ENCODE assay signal across 15 mouse cellular contexts in the genomic region with DNA sequence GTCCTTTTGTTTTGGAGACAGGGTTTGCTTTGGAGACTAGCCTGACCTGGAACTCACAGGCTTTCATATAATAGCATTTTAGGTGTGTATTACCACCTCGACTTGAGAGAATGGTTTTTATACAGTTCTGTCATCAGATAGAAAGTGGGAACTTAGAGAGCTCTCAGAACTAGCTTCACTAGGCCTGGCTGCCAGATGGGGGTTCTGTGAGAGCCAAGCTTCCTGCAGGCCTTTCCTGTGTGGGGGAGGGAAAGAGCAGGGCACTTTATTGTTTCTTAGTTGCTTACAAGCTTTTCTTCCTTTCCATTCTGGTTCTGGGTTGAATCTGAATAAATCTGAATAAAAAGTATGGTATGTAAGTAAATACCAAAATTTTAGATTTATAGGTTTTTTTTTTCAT. TPM values are rescaled to one million over a fixed set of nuclear protein-coding genes. Genes with fewer than 3 reads are reported as not detected.
DNase-seq lines count a peak whose midpoint lies in the region; ATAC-seq and TF ChIP-seq lines count a peak whose summit lies in the region.
"Had no signal": no experiment of that assay in that cellular context is flagged by ENCODE, and none has a peak within 500 bp of the region (broad histone marks: within the 10 kb centered on the region; RNA-seq: fewer than 3 reads in every experiment).

No protein-coding gene starts in this region.

- H3K4me3 ChIP-seq in kidney, adult 2 months (ENCODE audit: insufficient read depth, low read depth, low read length), result no peak overlapping the region
- H3K4me3 ChIP-seq in embryonic facial prominence, embryonic 11.5 days (ENCODE audit: low read depth, low read length), result no peak overlapping the region
- H3K4me3 ChIP-seq in limb, embryonic 11.5 days (ENCODE audit: low read depth, low read length), result no peak overlapping the region
- no peak overlapping the region for H3K4me3 ChIP-seq in intestine, embryonic 15.5 days (replicated peaks)
- no peak overlapping the region for H3K4me3 ChIP-seq in neural tube, embryonic 15.5 days (replicated peaks)
- H3K4me3 ChIP-seq: myocyte had no signal

- H3K4me2 ChIP-seq in embryonic facial prominence, embryonic 11.5 days (ENCODE audit: low read depth, low read length), result no peak overlapping the region
- no peak overlapping the region for H3K4me2 ChIP-seq in limb, embryonic 11.5 days (ENCODE audit: low read depth, severe bottlenecking)
- no peak overlapping the region for H3K4me2 ChIP-seq in intestine, embryonic 15.5 days (replicated peaks)
- no peak overlapping the region for H3K4me2 ChIP-seq in neural tube, embryonic 15.5 days

- peaks cover 10% of the 10 kb centered on the region for H3K4me1 ChIP-seq in kidney, adult 2 months (ENCODE audit: control insufficient read depth, insufficient read depth, low read length)
- H3K4me1 ChIP-seq in embryonic facial prominence, embryonic 11.5 days (ENCODE audit: control insufficient read depth, insufficient read depth, low read length), result no peaks in the 10 kb centered on the region
- H3K4me1 ChIP-seq in limb, embryonic 11.5 days (ENCODE audit: control insufficient read depth, insufficient read depth, low read length), result peaks cover 8% of the 10 kb centered on the region; the same call in 1 of the 2 replicates
- no peaks in the 10 kb centered on the region for H3K4me1 ChIP-seq in intestine, embryonic 15.5 days (replicated peaks)
- H3K4me1 ChIP-seq in neural tube, embryonic 15.5 days, result no peaks in the 10 kb centered on the region

- peak; percentile 24 for DNase-seq in kidney, adult 2 months
- DNase-seq in kidney, adult 9 months, result no peak
- peak; percentile 38 for DNase-seq in lung, postnatal 10 days
- no peak for DNase-seq in lung, postnatal 25 days (ENCODE audit: low spot score)
- peak; percentile 33 for DNase-seq in embryonic facial prominence, embryonic 11.5 days (ENCODE audit: low spot score)
- peak; percentile 66 for DNase-seq in limb, embryonic 11.5 days (ENCODE audit: low spot score)
- DNase-seq: adrenal gland, adult 2 months; cerebellum, postnatal 14 days; forebrain, postnatal 0 days had no signal

- peaks cover 2% of the 10 kb centered on the region; the same call in 1 of the 2 replicates for H3K36me3 ChIP-seq in kidney, adult 2 months (ENCODE audit: control insufficient read depth, insufficient read depth, low read length)
- no peaks in the 10 kb centered on the region for H3K36me3 ChIP-seq in embryonic facial prominence, embryonic 11.5 days (replicated peaks; ENCODE audit: control insufficient read depth, insufficient read depth, low read depth, low read length)
- no peaks in the 10 kb centered on the region for H3K36me3 ChIP-seq in limb, embryonic 11.5 days (ENCODE audit: control insufficient read depth, insufficient read depth, low read length)
- no peaks in the 10 kb centered on the region for H3K36me3 ChIP-seq in intestine, embryonic 15.5 days
- peaks cover 6% of the 10 kb centered on the region; the same call in 1 of the 2 replicates for H3K36me3 ChIP-seq in neural tube, embryonic 15.5 days

- WGBS in kidney, adult 2 months, result 66% methylated on average over 1 of the region's 1 CpGs
- WGBS in embryonic facial prominence, embryonic 11.5 days, result 46% methylated on average over 1 of the region's 1 CpGs
- 30% methylated on average over 1 of the region's 1 CpGs for WGBS in limb, embryonic 11.5 days
- WGBS in intestine, embryonic 15.5 days, result 65% methylated on average over 1 of the region's 1 CpGs
- 88% methylated on average over 1 of the region's 1 CpGs for WGBS in neural tube, embryonic 15.5 days

- H3K9ac ChIP-seq in embryonic facial prominence, embryonic 11.5 days (replicated peaks; ENCODE audit: low read length), result no peak overlapping the region
- H3K9ac ChIP-seq in limb, embryonic 11.5 days (ENCODE audit: low read length), result no peak overlapping the region
- H3K9ac ChIP-seq in intestine, embryonic 15.5 days, result no peak overlapping the region
- H3K9ac ChIP-seq in neural tube, embryonic 15.5 days (replicated peaks), result no peak overlapping the region
- H3K9ac ChIP-seq: forebrain, postnatal 0 days; liver, embryonic 14.5 days had no signal

- H3K27ac ChIP-seq in kidney, adult 2 months (ENCODE audit: insufficient read depth, low read depth, low read length), result no peak overlapping the region
- H3K27ac ChIP-seq in embryonic facial prominence, embryonic 11.5 days (replicated peaks; ENCODE audit: low read depth, low read length), result no peak overlapping the region
- H3K27ac ChIP-seq in limb, embryonic 11.5 days (replicated peaks; ENCODE audit: low read depth, low read length), result peak overlapping the region; percentile 52
- H3K27ac ChIP-seq in intestine, embryonic 15.5 days, result no peak overlapping the region
- no peak overlapping the region for H3K27ac ChIP-seq in neural tube, embryonic 15.5 days (replicated peaks)
- H3K27ac ChIP-seq: liver, embryonic 14.5 days had no signal

- H3K27me3 ChIP-seq in kidney, adult 2 months (replicated peaks; ENCODE audit: control insufficient read depth, insufficient read depth, low read length), result no peaks in the 10 kb centered on the region
- no peaks in the 10 kb centered on the region for H3K27me3 ChIP-seq in embryonic facial prominence, embryonic 11.5 days (ENCODE audit: control insufficient read depth, insufficient read depth, low read length)
- no peaks in the 10 kb centered on the region for H3K27me3 ChIP-seq in limb, embryonic 11.5 days (ENCODE audit: control insufficient read depth, insufficient read depth, low read length)
- no peaks in the 10 kb centered on the region for H3K27me3 ChIP-seq in intestine, embryonic 15.5 days (replicated peaks)
- no peaks in the 10 kb centered on the region for H3K27me3 ChIP-seq in neural tube, embryonic 15.5 days (replicated peaks)
- H3K27me3 ChIP-seq: Patski had no signal

- no peak for TF ChIP-seq POLR2A in kidney, adult 2 months (IDR thresholded peaks at IDR 0.05; ENCODE audit: low read depth, low read length)

- H3K9me3 ChIP-seq in embryonic facial prominence, embryonic 11.5 days (replicated peaks; ENCODE audit: control insufficient read depth, low read length), result no peaks in the 10 kb centered on the region
- no peaks in the 10 kb centered on the region for H3K9me3 ChIP-seq in limb, embryonic 11.5 days (ENCODE audit: control insufficient read depth, low read length)
- no peaks in the 10 kb centered on the region for H3K9me3 ChIP-seq in intestine, embryonic 15.5 days
- H3K9me3 ChIP-seq in neural tube, embryonic 15.5 days (replicated peaks), result no peaks in the 10 kb centered on the region

- TF ChIP-seq CTCF in kidney, adult 2 months (conservative IDR thresholded peaks at IDR 0.05; ENCODE audit: insufficient read depth, insufficient read length, low read depth, low read length), result no peak

- no peak for ATAC-seq in embryonic facial prominence, embryonic 11.5 days (replicated peaks; ENCODE audit: insufficient number of reproducible peaks, low FRiP score, low TSS enrichment, low read depth)
- no peak for ATAC-seq in limb, embryonic 11.5 days (ENCODE audit: insufficient number of reproducible peaks, low FRiP score, low TSS enrichment, low read depth)
- no peak for ATAC-seq in intestine, embryonic 15.5 days
- ATAC-seq in neural tube, embryonic 15.5 days (ENCODE audit: low FRiP score), result no peak
- ATAC-seq: forebrain, postnatal 0 days; hindbrain, embryonic 16.5 days; Patski had no signal

RNA-seq across cellular contexts. Expression of gene Atg5, which starts 54.0 kb away (rescaled TPM):
- polyA plus RNA-seq in kidney, adult 2 months (2012; rRNA removed), result 11.6 and 13.5 TPM in 2 replicates
- 58.4 and 65.4 TPM in 2 replicates for polyA plus RNA-seq in embryonic facial prominence, embryonic 11.5 days (2014; fragmentation: Nextera tagmentation; extraction: Ambion mirVana)
- polyA plus RNA-seq in limb, embryonic 11.5 days (2014; fragmentation: Nextera tagmentation; extraction: Ambion mirVana), result 61.9 and 65.3 TPM in 2 replicates
- polyA plus RNA-seq in intestine, embryonic 15.5 days (2015; fragmentation: Nextera tagmentation; extraction: Ambion mirVana), result 51.3 and 53.7 TPM in 2 replicates
- polyA plus RNA-seq in neural tube, embryonic 15.5 days (2015; fragmentation: Nextera tagmentation; extraction: Ambion mirVana), result 46.6 and 47.3 TPM in 2 replicates

Comparison
In these comparisons a context has a peak if more than half of its experiments do, and no peak if none do; other contexts are left out.
1. DNase-seq: peak in kidney, adult 2 months (single experiment), lung, postnatal 10 days (single experiment), embryonic facial prominence, embryonic 11.5 days (single experiment) and limb, embryonic 11.5 days (single experiment); none in kidney, adult 9 months (single experiment) and lung, postnatal 25 days (single experiment).